Mouse (Mus musculus) liver, postnatal 0 days (tissue): ENCODE data around the gene Ano8.

ENCODE experiments used
- CTCF ChIP-seq: sonication (generic); IDR thresholded peaks from 2 replicates; pipeline ENCODE4 v1.5.1; 2016; ENCODE audit warnings: antibody characterized with exemption, low read depth
- EP300 ChIP-seq: IDR thresholded peaks from 2 replicates; pipeline ENCODE4 v1.6.1; 2016; ENCODE audit warnings: antibody characterized with exemption, low read depth, mild to moderate bottlenecking

- TF ChIP-seq CTCF (no peak), EP300 (no peak)
Observed at GRCm38 (mm10) chr8:71497077-71497645, 11.4 kb upstream of the Ano8 start.
